Mouse (Mus musculus) stomach, postnatal 0 days (tissue): ENCODE results near the gene Fshr.

Experiments
- CTCF ChIP-seq: IDR thresholded peaks from 2 replicates; pipeline ENCODE4 v1.5.1; 2016; ENCODE audit warnings: antibody characterized with exemption, low read depth, mild to moderate bottlenecking, moderate library complexity
- EP300 ChIP-seq: optimal IDR thresholded peaks from 2 replicates; pipeline ENCODE3; 2016; ENCODE audit warnings: antibody characterized with exemption

- TF ChIP-seq CTCF: no peak
- TF ChIP-seq EP300: no peak
Observed at GRCm38 (mm10) chr17:89062348-89062949, 138.0 kb downstream of the Fshr start.
